Mouse (Mus musculus) megakaryocyte, embryonic 14.5 days (primary cell): ENCODE data around the gene Hoxa3. TPM values are rescaled to one million over a fixed set of nuclear protein-coding genes. Genes with fewer than 3 reads are reported as not detected.

Experiments used
- H3K27me3 ChIP-seq: replicated peaks from 2 replicates; pipeline ENCODE3; 2012; ENCODE audit warnings: inconsistent platforms
- H3K36me3 ChIP-seq: replicated peaks from 2 replicates; pipeline ENCODE3; 2012; ENCODE audit warnings: low read length, inconsistent platforms, mixed read lengths
- H3K4me1 ChIP-seq: 2 replicates; pipeline ENCODE4 v1.6.1; 2012; ENCODE audit warnings: inconsistent platforms
- H3K4me3 ChIP-seq: replicated peaks from 2 replicates; pipeline ENCODE3; 2012; ENCODE audit warnings: moderate library complexity, mild to moderate bottlenecking, inconsistent platforms
- H3K9me3 ChIP-seq: 2 replicates; pipeline ENCODE4 v1.6.1; 2012; ENCODE audit warnings: inconsistent platforms
- FLI1 ChIP-seq: IDR thresholded peaks from 2 replicates; pipeline ENCODE4 v1.6.1; 2012; ENCODE audit warnings: low read length, inconsistent platforms, mixed read lengths
- GATA1 ChIP-seq: IDR thresholded peaks from 3 replicates; pipeline ENCODE4 v1.6.1; 2012; ENCODE audit warnings: mixed read lengths, low read length, inconsistent platforms, borderline replicate concordance
- polyA plus RNA-seq: library from polyadenylated mRNA; stranded (reverse); fragments of >175 nt; gene quantifications from 2 replicates; pipeline ENCODE4 v1.2.3, GENCODE M21; 2012; ENCODE audit warnings: low replicate concordance; ENCODE audit not compliant: insufficient read depth

Hoxa3 gene
- polyA plus RNA-seq, 1 experiment, result 0.21 TPM

GRCm38 (mm10) chr6:52185222-52185621 lies 27.9 kb downstream of the Hoxa3 start:
- no peak for TF ChIP-seq GATA1
- no peak for TF ChIP-seq FLI1
- peaks cover 44% of the 10 kb centered on the region for H3K27me3 ChIP-seq

DNA sequence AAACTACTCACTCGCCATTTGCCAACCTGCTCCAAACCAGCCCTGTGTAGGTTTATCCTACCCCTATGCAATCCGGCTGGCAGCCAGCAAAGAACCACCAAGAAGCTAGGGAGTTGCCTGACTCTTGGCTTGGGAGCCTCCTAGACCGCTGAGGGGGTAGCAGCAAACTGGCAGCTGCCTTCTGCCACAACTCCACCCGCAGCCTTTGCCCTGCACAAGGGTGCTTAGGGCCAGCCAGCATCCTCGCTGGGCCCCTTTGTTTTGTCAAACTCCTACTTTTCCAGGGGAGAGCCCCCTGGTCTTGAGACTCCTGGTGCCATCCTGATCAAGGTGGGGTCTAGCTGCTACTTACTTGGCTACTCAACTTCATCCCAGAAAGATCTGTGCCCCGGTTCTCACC lies 28.5 kb downstream of the Hoxa3 start:
- no peak for TF ChIP-seq GATA1
- no peak for TF ChIP-seq FLI1
- Histone ChIP-seq H3K36me3 (no peaks in the 10 kb centered on the region), H3K9me3 (no peaks in the 10 kb centered on the region), H3K4me1 (no peaks in the 10 kb centered on the region), H3K27me3 (peaks cover 43% of the 10 kb centered on the region), H3K4me3 (no peak overlapping the region)

More at GRCm38 (mm10) chr6:52185222-52185621, 27.9 kb downstream of the Hoxa3 start:
- H3K4me1 ChIP-seq, result no peaks in the 10 kb centered on the region
- H3K4me3 ChIP-seq, result no peak overlapping the region
- 0 out of 2 replicates have a peak, but pooled peaks cover under 1% of the 10 kb centered on the region for H3K9me3 ChIP-seq
- H3K36me3 ChIP-seq, result no peaks in the 10 kb centered on the region

GRCm38 (mm10) chr6:52183311-52184080 lies 29.6 kb downstream of the Hoxa3 start:
- Histone ChIP-seq H3K27me3 (peaks cover 48% of the 10 kb centered on the region), H3K4me1 (no peaks in the 10 kb centered on the region), H3K9me3 (no peaks in the 10 kb centered on the region), H3K4me3 (no peak overlapping the region), H3K36me3 (no peaks in the 10 kb centered on the region)
- TF ChIP-seq GATA1 (no peak), FLI1 (no peak)

- TF ChIP-seq GATA1 (no peak), FLI1 (no peak)
- H3K9me3 ChIP-seq, result 0 out of 2 replicates have a peak, but pooled peaks cover 2% of the 10 kb centered on the region
- peaks cover 49% of the 10 kb centered on the region for H3K27me3 ChIP-seq
These were observed 30.3 kb downstream of the Hoxa3 start for GRCm38 (mm10) chr6:52182793-52183192.

DNA sequence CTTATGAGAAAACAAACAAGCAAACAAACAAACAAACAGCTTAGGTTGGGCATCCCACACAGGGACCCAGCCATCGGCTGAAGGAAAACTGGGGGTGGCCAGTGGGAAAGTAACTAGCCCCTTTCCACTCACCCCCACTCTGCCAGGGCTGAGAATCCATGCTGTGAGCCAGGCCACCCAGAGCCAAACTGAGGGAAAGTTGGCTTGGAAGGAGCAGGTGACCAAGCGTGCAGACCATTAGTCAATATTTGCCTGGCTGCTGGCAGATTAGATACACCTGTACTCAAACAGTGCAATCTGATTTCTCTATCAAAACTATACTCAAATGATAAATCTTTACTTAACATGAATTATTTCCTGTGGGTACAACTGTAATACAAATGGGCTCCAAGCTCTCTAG lies 31.1 kb downstream of the Hoxa3 start:
- Histone ChIP-seq H3K9me3 (peaks cover 7% of the 10 kb centered on the region; the same call in 1 of the 2 replicates), H3K4me3 (no peak overlapping the region), H3K36me3 (no peaks in the 10 kb centered on the region), H3K4me1 (no peaks in the 10 kb centered on the region), H3K27me3 (peaks cover 55% of the 10 kb centered on the region)
- TF ChIP-seq FLI1, result no peak
- TF ChIP-seq GATA1, result no peak

More at GRCm38 (mm10) chr6:52182793-52183192, 30.3 kb downstream of the Hoxa3 start:
- Histone ChIP-seq H3K36me3 (no peaks in the 10 kb centered on the region), H3K4me3 (no peak overlapping the region), H3K4me1 (no peaks in the 10 kb centered on the region)

DNA sequence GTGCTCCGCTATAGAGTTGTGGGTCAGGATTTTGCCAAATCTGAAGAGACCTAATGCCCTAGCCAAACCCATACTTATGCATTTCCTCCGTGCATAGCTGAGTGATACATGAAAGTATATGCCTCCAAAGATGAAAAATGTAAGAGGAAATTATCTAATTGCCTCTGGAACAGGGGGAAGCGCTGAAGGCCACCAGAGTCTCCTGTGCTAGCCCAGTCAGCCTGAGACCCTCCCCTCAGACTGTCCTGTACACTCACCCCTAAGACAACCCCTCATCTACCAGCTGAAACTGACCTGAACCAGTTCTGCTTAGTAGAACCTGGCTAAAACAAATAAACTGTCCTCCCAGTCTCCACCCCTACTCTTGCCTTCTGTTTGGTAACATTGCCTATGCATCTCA lies 32.4 kb downstream of the Hoxa3 start:
- Histone ChIP-seq H3K4me3 (no peak overlapping the region), H3K4me1 (no peaks in the 10 kb centered on the region), H3K27me3 (peaks cover 53% of the 10 kb centered on the region), H3K36me3 (no peaks in the 10 kb centered on the region), H3K9me3 (peaks cover 16% of the 10 kb centered on the region)
- TF ChIP-seq FLI1 (no peak), GATA1 (no peak)

DNA sequence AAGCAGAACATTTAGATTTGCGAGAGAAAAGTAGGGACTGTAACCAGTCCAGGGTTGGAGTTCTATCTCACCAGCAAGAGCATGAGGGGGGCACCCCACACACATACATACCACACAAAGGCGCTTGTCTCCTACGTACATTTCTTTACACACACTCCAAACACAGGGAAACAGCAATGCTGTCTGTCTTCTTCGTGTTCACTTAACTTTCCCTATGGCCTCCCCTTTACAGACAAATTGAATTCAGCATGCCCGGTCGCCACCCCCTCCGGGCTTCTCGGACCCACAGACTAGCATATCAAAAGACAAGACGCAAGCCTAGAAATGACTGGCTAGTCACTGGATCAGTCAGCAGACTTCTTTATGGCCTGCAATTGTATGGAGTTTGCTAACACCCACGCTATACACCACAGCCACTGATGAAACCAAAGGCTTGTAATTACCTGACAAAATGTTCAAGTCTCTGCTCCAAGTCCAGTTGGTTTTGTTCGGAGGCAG lies 32.9 kb downstream of the Hoxa3 start:
- Histone ChIP-seq H3K27me3 (peaks cover 54% of the 10 kb centered on the region), H3K4me3 (no peak overlapping the region), H3K36me3 (no peaks in the 10 kb centered on the region), H3K9me3 (peaks cover 18% of the 10 kb centered on the region), H3K4me1 (no peaks in the 10 kb centered on the region)
- TF ChIP-seq FLI1, result no peak
- TF ChIP-seq GATA1, result no peak

DNA sequence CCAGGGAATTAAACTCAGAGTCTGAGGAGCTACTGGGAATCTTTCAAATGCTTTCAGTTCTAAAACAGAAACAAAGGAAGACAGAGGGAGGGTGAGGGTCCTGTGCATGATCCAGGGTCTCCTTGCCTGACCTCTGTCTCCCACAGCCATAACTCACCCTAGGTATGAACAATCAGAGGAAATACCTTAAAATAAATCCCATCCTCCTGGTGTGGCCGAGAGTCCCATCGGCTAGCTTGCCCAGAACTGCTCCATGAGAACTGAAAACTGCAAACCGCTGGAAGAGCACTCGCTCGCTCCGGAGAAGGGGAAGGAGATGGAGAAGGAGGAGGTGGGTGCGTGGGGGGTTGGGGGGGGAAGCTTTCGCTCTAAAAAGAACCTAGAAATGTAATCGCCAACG lies 33.4 kb downstream of the Hoxa3 start:
- no peak overlapping the region for H3K4me3 ChIP-seq
- peaks cover 56% of the 10 kb centered on the region for H3K27me3 ChIP-seq
- H3K4me1 ChIP-seq, result no peaks in the 10 kb centered on the region
- peaks cover 22% of the 10 kb centered on the region for H3K9me3 ChIP-seq
- H3K36me3 ChIP-seq, result no peaks in the 10 kb centered on the region
- TF ChIP-seq GATA1 (no peak), FLI1 (no peak)

DNA sequence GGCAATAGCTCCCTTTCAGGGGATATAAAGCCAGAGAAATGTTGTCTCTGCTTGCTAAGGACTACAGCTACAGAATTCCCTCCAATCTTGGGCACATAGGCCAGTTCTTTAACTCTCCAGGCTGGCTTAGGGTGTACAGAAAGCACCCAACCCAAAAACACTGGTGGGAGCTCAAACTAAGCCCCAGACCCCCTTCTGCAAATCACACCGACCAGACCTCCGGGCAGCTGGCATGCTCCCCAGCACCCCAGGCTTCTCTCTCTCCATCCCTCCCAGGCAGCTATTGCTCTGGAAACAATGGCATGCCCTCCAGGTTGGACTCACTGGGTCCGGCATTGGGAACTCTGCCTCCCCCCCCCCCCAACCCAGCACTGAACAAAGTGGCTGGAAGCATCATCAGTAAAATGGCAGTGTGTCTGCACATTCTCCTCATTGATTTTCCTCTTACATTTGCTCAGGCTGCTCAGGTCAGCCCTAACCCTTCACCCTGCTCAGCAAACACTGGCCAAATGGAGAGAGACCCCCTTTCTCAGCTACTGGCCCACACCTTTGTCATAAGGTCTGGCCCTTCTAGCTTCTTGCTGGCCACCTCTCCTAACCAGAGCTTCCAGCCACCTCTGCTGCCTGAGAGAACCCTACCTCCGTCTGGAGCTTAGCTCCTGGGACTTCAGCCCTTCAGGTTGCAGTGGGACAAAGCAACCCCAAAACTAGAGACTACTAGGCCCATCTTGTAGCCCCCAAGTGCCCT lies 34.0 kb downstream of the Hoxa3 start:
- Histone ChIP-seq H3K9me3 (peaks cover 22% of the 10 kb centered on the region), H3K4me3 (no peak overlapping the region), H3K36me3 (no peaks in the 10 kb centered on the region), H3K4me1 (no peaks in the 10 kb centered on the region), H3K27me3 (peaks cover 51% of the 10 kb centered on the region)
- TF ChIP-seq GATA1, result no peak
- no peak for TF ChIP-seq FLI1

- Histone ChIP-seq H3K36me3 (no peaks in the 10 kb centered on the region), H3K27me3 (peaks cover 45% of the 10 kb centered on the region), H3K4me1 (no peaks in the 10 kb centered on the region), H3K4me3 (no peak overlapping the region), H3K9me3 (peaks cover 22% of the 10 kb centered on the region)
- no peak for TF ChIP-seq GATA1
- TF ChIP-seq FLI1, result no peak
These were observed 35.3 kb downstream of the Hoxa3 start for GRCm38 (mm10) chr6:52177806-52178205.
